Mouse (Mus musculus) liver, embryonic 11.5 days (tissue): ENCODE results near the gene Gm42674. TPM values are rescaled to one million over a fixed set of nuclear protein-coding genes. Genes with fewer than 3 reads are reported as not detected.

Experiments
- ATAC-seq: fragments of 200-750 bp; cut with Nextera tagmentation; replicated peaks from 2 replicates; pipeline ENCODE4 v1.8.0; 2017; ENCODE audit warnings: moderate number of reproducible peaks, mild to moderate bottlenecking, moderate TSS enrichment, moderate library complexity; ENCODE audit not compliant: low FRiP score
- DNase-seq: peaks from one replicate; pipeline ENCODE4 v3.0.0-alpha.2; 2017; ENCODE audit warnings: low spot score
- H3K27ac ChIP-seq: fragments of 300-500 bp; sonication (generic); 2 replicates; pipeline ENCODE4 v1.5.1; 2014; ENCODE audit warnings: mild to moderate bottlenecking, low read depth, low read length, control low read depth
- H3K27me3 ChIP-seq: fragments of 300-500 bp; sonication (generic); replicated peaks from 2 replicates; pipeline ENCODE4 v1.6.1; 2014; ENCODE audit warnings: low read length, mixed read lengths; ENCODE audit not compliant: control insufficient read depth, insufficient read depth
- H3K36me3 ChIP-seq: fragments of 300-500 bp; sonication (generic); 2 replicates; pipeline ENCODE4 v1.6.1; 2014; ENCODE audit warnings: mild to moderate bottlenecking, low read length, moderate library complexity, mixed read lengths; ENCODE audit not compliant: control insufficient read depth, insufficient read depth
- H3K4me1 ChIP-seq: fragments of 300-500 bp; sonication (generic); replicated peaks from 2 replicates; pipeline ENCODE4 v1.6.1; 2014; ENCODE audit warnings: low read length, mixed read lengths; ENCODE audit not compliant: control insufficient read depth, insufficient read depth
- H3K4me2 ChIP-seq: fragments of 300-500 bp; sonication (generic); 2 replicates; pipeline ENCODE4 v1.6.1; 2014; ENCODE audit warnings: mild to moderate bottlenecking, control low read depth, moderate library complexity
- H3K4me3 ChIP-seq: fragments of 300-500 bp; sonication (generic); 2 replicates; pipeline ENCODE4 v1.5.1; 2014; ENCODE audit warnings: low read depth, low read length, control low read depth
- H3K9ac ChIP-seq: fragments of 300-500 bp; sonication (generic); 2 replicates; pipeline ENCODE4 v1.6.1; 2014; ENCODE audit warnings: low read depth, low read length, control low read depth
- H3K9me3 ChIP-seq: fragments of 300-500 bp; sonication (generic); 2 replicates; pipeline ENCODE4 v1.6.1; 2016; ENCODE audit warnings: low read length, inconsistent platforms, mixed read lengths; ENCODE audit not compliant: control insufficient read depth
- WGBS: fragments of 180-500 bp; shearing (Covaris S2); extraction: QIAGEN DNeasy Blood & Tissue Kit; methylation state at CpG from one replicate; pipeline ENCODE4 v1.1.7; 2014; 5-methylcytosine and 5-hydroxymethylcytosine counted together
- polyA plus RNA-seq: library from polyadenylated mRNA; unstranded; fragments of >200 nt; fragmentation: Nextera tagmentation; extraction: Ambion mirVana; gene quantifications from 2 replicates; pipeline ENCODE4 v1.2.1, GENCODE M21; 2014

Gene Gm42674
- polyA plus RNA-seq, 1 experiment from 2014 or later, result not detected

DNA sequence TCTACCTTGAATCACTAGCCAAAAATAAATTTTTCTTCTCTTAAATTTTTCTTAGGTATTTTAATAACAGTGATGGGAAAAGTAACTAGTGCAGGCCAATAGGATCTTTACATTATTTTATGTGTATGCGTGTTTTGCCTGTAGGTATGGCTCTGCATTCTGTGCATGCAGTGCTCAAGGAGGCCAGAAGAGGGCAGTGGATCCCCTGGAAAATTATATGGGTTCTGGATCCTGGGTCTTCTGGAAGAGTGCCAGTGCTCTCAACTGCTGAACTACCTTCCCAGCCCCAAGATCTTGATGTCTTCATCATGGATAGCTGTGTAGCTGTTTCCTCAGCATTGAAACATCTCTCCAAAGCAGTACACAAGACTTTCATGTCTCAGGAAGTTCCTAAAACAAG, 19.5 kb upstream of the Gm42674 start:
- no peaks in the 10 kb centered on the region for H3K36me3 ChIP-seq
- 89% methylated on average over 1 of the region's 1 CpGs for WGBS
- H3K4me2 ChIP-seq, result no peak overlapping the region
- H3K4me1 ChIP-seq, result no peaks in the 10 kb centered on the region
- H3K27ac ChIP-seq, result no peak overlapping the region
- H3K9ac ChIP-seq, result no peak overlapping the region
- H3K4me3 ChIP-seq, result no peak overlapping the region
- DNase-seq (no peak), ATAC-seq (no peak)
- no peaks in the 10 kb centered on the region for H3K9me3 ChIP-seq
- H3K27me3 ChIP-seq, result no peaks in the 10 kb centered on the region

DNA sequence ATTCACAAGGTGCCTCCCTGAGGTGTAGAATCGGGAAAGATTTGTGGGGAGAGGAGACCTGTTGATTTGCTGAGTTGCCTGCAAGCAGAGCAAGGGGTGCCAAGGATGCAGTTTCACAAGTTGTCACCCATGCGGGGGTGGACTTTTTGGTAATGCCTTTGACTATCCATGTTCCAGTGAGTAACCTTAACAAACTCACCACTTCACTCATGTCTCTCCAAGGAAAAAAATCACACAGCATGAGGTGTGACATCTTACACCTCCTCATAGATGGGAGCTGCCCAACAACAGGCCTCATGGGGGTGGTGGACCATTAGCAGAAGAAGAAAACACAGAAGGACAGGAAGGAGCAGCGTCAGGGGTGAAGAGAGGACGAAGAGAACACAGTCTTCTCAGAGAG, 19.1 kb upstream of the Gm42674 start:
- Histone ChIP-seq H3K27ac (no peak overlapping the region), H3K9ac (no peak overlapping the region), H3K36me3 (no peaks in the 10 kb centered on the region), H3K4me1 (no peaks in the 10 kb centered on the region), H3K27me3 (no peaks in the 10 kb centered on the region), H3K4me3 (no peak overlapping the region), H3K4me2 (no peak overlapping the region), H3K9me3 (no peaks in the 10 kb centered on the region)
- DNase-seq, result no peak
- WGBS, result 67% methylated on average over 4 of the region's 4 CpGs
- ATAC-seq, result no peak

DNA sequence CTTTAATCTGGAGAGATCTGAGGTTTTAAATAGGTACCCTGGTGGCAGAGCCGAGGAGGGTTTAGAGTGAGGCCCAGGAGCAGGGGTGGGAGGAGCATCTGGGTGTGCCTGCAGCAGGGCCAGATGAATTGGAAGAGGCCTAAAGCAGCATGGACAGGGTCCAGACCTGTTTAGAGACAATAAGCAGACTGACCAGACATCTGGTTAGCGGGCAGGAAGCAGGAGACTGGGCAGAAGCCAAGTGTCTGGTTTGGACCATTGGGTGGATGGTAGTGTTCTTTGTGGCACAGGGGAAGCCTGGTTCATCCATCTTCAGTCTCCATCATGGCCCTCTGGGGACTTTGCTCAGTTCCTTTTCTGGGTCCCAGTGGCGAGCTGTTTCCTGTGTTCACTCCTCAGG, 17.8 kb upstream of the Gm42674 start:
- ATAC-seq (no peak), DNase-seq (no peak)
- no peaks in the 10 kb centered on the region for H3K27me3 ChIP-seq
- H3K4me1 ChIP-seq, result no peaks in the 10 kb centered on the region
- H3K4me2 ChIP-seq, result no peak overlapping the region
- H3K36me3 ChIP-seq, result no peaks in the 10 kb centered on the region
- H3K27ac ChIP-seq, result no peak overlapping the region
- no peaks in the 10 kb centered on the region for H3K9me3 ChIP-seq
- no peak overlapping the region for H3K9ac ChIP-seq
- H3K4me3 ChIP-seq, result no peak overlapping the region
- WGBS, result 35% methylated on average over 3 of the region's 3 CpGs

DNA sequence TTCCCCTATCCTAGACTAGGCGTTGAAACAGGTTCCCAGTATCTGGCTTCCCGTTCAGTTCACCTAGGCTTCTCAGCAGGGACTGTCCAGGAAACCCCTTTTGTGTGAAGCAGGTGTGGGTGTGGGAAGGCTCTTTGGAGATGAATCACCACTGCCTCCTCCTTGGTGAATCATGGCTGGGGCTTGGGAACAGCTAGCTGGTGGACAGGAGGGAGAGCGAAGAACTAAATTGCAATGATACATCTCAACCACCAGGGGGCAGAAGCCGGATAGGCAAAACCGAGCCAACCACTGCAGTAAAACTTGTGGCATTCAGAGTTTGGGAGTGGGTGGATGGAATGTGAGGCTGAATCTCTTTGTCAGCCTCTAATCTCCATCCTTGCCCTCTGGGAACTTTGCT, 16.1 kb upstream of the Gm42674 start:
- Histone ChIP-seq H3K4me3 (no peak overlapping the region), H3K9ac (no peak overlapping the region), H3K27me3 (no peaks in the 10 kb centered on the region), H3K4me2 (no peak overlapping the region), H3K4me1 (no peaks in the 10 kb centered on the region), H3K27ac (no peak overlapping the region), H3K9me3 (no peaks in the 10 kb centered on the region), H3K36me3 (no peaks in the 10 kb centered on the region)
- 30% methylated on average over 5 of the region's 5 CpGs for WGBS
- ATAC-seq (no peak; the same call in 1 of the 2 replicates), DNase-seq (peak; percentile 61)

- no peaks in the 10 kb centered on the region for H3K27me3 ChIP-seq
- H3K36me3 ChIP-seq, result no peaks in the 10 kb centered on the region
- H3K9me3 ChIP-seq, result no peaks in the 10 kb centered on the region
- ATAC-seq (no peak), DNase-seq (no peak)
- no peak overlapping the region for H3K9ac ChIP-seq
- H3K4me2 ChIP-seq, result no peak overlapping the region
- WGBS, result 80% methylated on average over 15 of the region's 15 CpGs
- H3K4me3 ChIP-seq, result no peak overlapping the region
- no peaks in the 10 kb centered on the region for H3K4me1 ChIP-seq
- H3K27ac ChIP-seq, result no peak overlapping the region
Measured at GRCm38 (mm10) chr3:90586016-90586643, 15.6 kb upstream of the Gm42674 start.

GRCm38 (mm10) chr3:90586906-90587305, 14.8 kb upstream of the Gm42674 start:
- H3K27ac ChIP-seq, result no peak overlapping the region
- no peak overlapping the region for H3K9ac ChIP-seq
- no peaks in the 10 kb centered on the region for H3K9me3 ChIP-seq
- no peaks in the 10 kb centered on the region for H3K4me1 ChIP-seq
- no peak for DNase-seq
- no peak overlapping the region for H3K4me3 ChIP-seq
- H3K27me3 ChIP-seq, result no peaks in the 10 kb centered on the region
- no peaks in the 10 kb centered on the region for H3K36me3 ChIP-seq
- H3K4me2 ChIP-seq, result no peak overlapping the region
- ATAC-seq, result 0 out of 2 replicates have a peak, but pooled peaks have one; percentile 13
- WGBS, result 37% methylated on average over 10 of the region's 10 CpGs

GRCm38 (mm10) chr3:90587361-90588101, 14.2 kb upstream of the Gm42674 start:
- 86% methylated on average over 14 of the region's 14 CpGs for WGBS
- H3K4me2 ChIP-seq, result no peak overlapping the region
- no peak overlapping the region for H3K4me3 ChIP-seq
- no peaks in the 10 kb centered on the region for H3K4me1 ChIP-seq
- H3K9ac ChIP-seq, result no peak overlapping the region
- no peaks in the 10 kb centered on the region for H3K36me3 ChIP-seq
- ATAC-seq, result no peak
- no peaks in the 10 kb centered on the region for H3K9me3 ChIP-seq
- no peak overlapping the region for H3K27ac ChIP-seq
- no peaks in the 10 kb centered on the region for H3K27me3 ChIP-seq
- DNase-seq, result no peak

GRCm38 (mm10) chr3:90589390-90589789, 12.3 kb upstream of the Gm42674 start:
- no peak overlapping the region for H3K27ac ChIP-seq
- no peaks in the 10 kb centered on the region for H3K36me3 ChIP-seq
- H3K9ac ChIP-seq, result no peak overlapping the region
- H3K27me3 ChIP-seq, result no peaks in the 10 kb centered on the region
- no peaks in the 10 kb centered on the region for H3K9me3 ChIP-seq
- no peaks in the 10 kb centered on the region for H3K4me1 ChIP-seq
- 59% methylated on average over 6 of the region's 6 CpGs for WGBS
- H3K4me3 ChIP-seq, result no peak overlapping the region
- DNase-seq, result no peak
- ATAC-seq, result 0 out of 2 replicates have a peak, but pooled peaks have one; percentile 13
- no peak overlapping the region for H3K4me2 ChIP-seq

DNA sequence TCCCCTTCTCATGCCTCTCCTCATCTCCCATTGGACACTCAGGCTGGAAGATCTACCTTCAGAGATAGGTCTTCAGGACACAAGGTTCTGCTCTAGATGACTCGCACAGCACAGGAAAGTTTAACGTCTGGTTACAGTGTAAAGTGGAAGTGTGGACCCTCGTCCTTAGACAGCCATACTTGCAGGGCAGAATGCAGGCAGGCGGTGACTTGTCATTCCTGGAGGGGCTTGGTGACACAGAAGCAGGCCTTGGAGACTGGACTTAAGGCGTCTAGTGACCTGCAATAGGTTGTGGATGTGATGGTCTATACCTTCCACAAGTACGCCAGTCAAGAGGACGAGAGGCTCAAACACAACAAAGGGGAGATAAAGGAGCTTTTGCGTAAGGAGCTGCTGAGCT, 11.8 kb upstream of the Gm42674 start, which contains the start of gene S100a2:
TSS of gene S100a2 (plus strand) at position 301 of the 400 bp plus-strand sequence.
- WGBS, result 67% methylated on average over 8 of the region's 8 CpGs
- DNase-seq, result no peak
- Histone ChIP-seq H3K27ac (no peak within 1 kb of the TSS), H3K4me1 (no peaks in the 10 kb centered on the region), H3K9me3 (no peaks in the 10 kb centered on the region), H3K27me3 (no peaks in the 10 kb centered on the region), H3K36me3 (no peaks in the 10 kb centered on the region), H3K9ac (no peak within 1 kb of the TSS), H3K4me2 (no peak within 1 kb of the TSS), H3K4me3 (no peak within 1 kb of the TSS)
- ATAC-seq, result no peak
